9 mouse cellular contexts compared by ENCODE assay signal in the genomic region with DNA sequence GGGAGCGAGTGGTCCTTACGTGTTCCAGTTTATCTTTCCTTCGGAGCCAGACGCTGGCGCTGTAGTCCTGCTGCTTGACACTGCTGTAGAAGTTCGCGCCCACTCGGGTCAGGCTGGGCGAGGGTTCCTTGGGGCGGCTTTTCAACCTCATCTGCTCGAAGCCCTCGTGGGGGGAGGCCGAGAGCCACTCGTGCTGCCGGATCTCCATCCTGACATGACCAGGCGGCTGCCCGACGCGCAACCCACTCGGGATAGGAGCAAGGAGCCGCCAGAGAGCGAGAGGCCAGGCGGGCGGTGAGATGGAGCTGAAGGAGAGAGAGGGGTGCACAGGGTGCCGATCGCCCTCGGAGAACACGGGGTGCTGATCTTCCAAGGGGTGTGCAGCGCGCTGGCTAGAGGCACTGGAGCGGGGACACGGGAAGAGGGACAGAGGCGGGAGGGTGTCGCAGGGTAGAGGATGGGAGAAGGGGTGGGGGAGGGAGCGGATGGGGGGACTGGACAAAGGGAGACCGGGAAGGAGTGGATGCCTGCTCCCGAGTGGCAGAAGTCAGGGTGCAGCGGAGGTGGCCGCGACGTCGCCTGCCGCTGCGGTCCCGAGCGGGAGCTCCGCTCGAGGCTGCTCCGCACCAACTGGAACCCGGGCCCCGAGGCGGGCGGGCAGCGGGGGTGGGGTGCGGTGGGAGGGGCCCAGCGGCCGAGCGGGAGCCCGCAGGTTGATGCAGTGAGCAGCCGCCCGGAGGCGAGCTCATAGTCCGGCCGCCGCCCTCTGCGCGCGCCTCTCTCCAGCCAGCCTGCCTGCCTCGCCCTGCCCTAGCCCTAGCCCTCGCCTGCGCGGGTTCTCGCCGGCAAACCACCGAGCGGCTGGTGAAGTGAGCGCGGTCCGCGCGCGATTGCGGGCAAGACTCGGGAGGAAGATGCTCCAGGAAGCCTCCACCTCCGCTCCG. TPM values are rescaled to one million over a fixed set of nuclear protein-coding genes. Genes with fewer than 3 reads are reported as not detected.
A peak's percentile ranks its signal among the peaks of the same experiment; 100 is the strongest.
DNase-seq lines count a peak whose midpoint lies in the region; ATAC-seq lines count a peak whose summit lies in the region.
"Had no signal": no experiment of that assay in that cellular context is flagged by ENCODE, and none has a peak within 500 bp of the region (broad histone marks: within the 10 kb centered on the region; RNA-seq: fewer than 3 reads in every experiment).

A gene (minus strand): TSS at position 646 of the 944 bp plus-strand sequence.

- H3K9ac ChIP-seq in heart, embryonic 11.5 days (ENCODE audit: low read depth, low read length) = peak within 1 kb of the TSS; percentile 56
- peak within 1 kb of the TSS; percentile 52 for H3K9ac ChIP-seq in embryonic facial prominence, embryonic 12.5 days
- peak within 1 kb of the TSS; percentile 5; the same call in 1 of the 2 replicates for H3K9ac ChIP-seq in limb, embryonic 15.5 days
- H3K9ac ChIP-seq in neural tube, embryonic 13.5 days = peak within 1 kb of the TSS; percentile 84

- H3K4me3 ChIP-seq in heart, embryonic 11.5 days (ENCODE audit: low read depth, low read length) = peak within 1 kb of the TSS; percentile 62
- peak within 1 kb of the TSS; percentile 57 for H3K4me3 ChIP-seq in embryonic facial prominence, embryonic 12.5 days
- H3K4me3 ChIP-seq in limb, embryonic 15.5 days = peak within 1 kb of the TSS; percentile 50
- peak within 1 kb of the TSS; percentile 65 for H3K4me3 ChIP-seq in neural tube, embryonic 13.5 days

- H3K4me1 ChIP-seq in heart, embryonic 11.5 days (ENCODE audit: control insufficient read depth, insufficient read depth, low read length) = no peaks in the 10 kb centered on the region
- no peaks in the 10 kb centered on the region; the same call in 1 of the 2 replicates for H3K4me1 ChIP-seq in embryonic facial prominence, embryonic 12.5 days
- H3K4me1 ChIP-seq in limb, embryonic 15.5 days = peaks cover 12% of the 10 kb centered on the region
- peaks cover 24% of the 10 kb centered on the region for H3K4me1 ChIP-seq in neural tube, embryonic 13.5 days (replicated peaks)

- no peak within 1 kb of the TSS for H3K27ac ChIP-seq in heart, embryonic 11.5 days (ENCODE audit: low read depth, low read length)
- no peak within 1 kb of the TSS for H3K27ac ChIP-seq in embryonic facial prominence, embryonic 12.5 days
- H3K27ac ChIP-seq in limb, embryonic 15.5 days = no peak within 1 kb of the TSS
- peak within 1 kb of the TSS; percentile 73 for H3K27ac ChIP-seq in neural tube, embryonic 13.5 days (replicated peaks)

- H3K36me3 ChIP-seq in heart, embryonic 11.5 days (ENCODE audit: control insufficient read depth, insufficient read depth, low read length) = no peaks in the 10 kb centered on the region
- no peaks in the 10 kb centered on the region for H3K36me3 ChIP-seq in embryonic facial prominence, embryonic 12.5 days
- no peaks in the 10 kb centered on the region for H3K36me3 ChIP-seq in limb, embryonic 15.5 days
- no peaks in the 10 kb centered on the region for H3K36me3 ChIP-seq in neural tube, embryonic 13.5 days

- under 1% methylated on average over 71 of the region's 86 CpGs for WGBS in heart, embryonic 11.5 days (ENCODE audit: insufficient replicate concordance)
- under 1% methylated on average over 76 of the region's 86 CpGs for WGBS in embryonic facial prominence, embryonic 12.5 days
- WGBS in limb, embryonic 15.5 days = 1% methylated on average over 83 of the region's 86 CpGs
- WGBS in neural tube, embryonic 13.5 days = under 1% methylated on average over 79 of the region's 86 CpGs

- DNase-seq in heart, postnatal 25 days (ENCODE audit: low spot score) = no peak
- DNase-seq in ZHBTc4 (ENCODE audit: low read depth, low spot score) = peak; percentile 78
- peak; percentile 5 to 19 for DNase-seq in heart, postnatal 14 days
- no peak for DNase-seq in natural killer cell, adult 2 months (ENCODE audit: low spot score in 2 of 2)

- ATAC-seq in heart, embryonic 11.5 days (replicated peaks; ENCODE audit: insufficient number of reproducible peaks, low FRiP score, low TSS enrichment) = peak; percentile 80
- ATAC-seq in embryonic facial prominence, embryonic 12.5 days (ENCODE audit: insufficient number of reproducible peaks, insufficient read depth, low FRiP score, low TSS enrichment) = peak; percentile 92
- no peak; the same call in 1 of the 2 replicates for ATAC-seq in limb, embryonic 15.5 days (ENCODE audit: insufficient number of reproducible peaks, low FRiP score, low TSS enrichment, low read depth)
- ATAC-seq in neural tube, embryonic 13.5 days (ENCODE audit: low read depth) = peak; percentile 94

- peak within 1 kb of the TSS; percentile 98 for H3K4me2 ChIP-seq in heart, embryonic 11.5 days
- H3K4me2 ChIP-seq in embryonic facial prominence, embryonic 12.5 days (replicated peaks) = peak within 1 kb of the TSS; percentile 98
- H3K4me2 ChIP-seq in limb, embryonic 15.5 days = peak within 1 kb of the TSS; percentile 94
- peak within 1 kb of the TSS; percentile 72 for H3K4me2 ChIP-seq in neural tube, embryonic 13.5 days

- no peaks in the 10 kb centered on the region for H3K9me3 ChIP-seq in heart, embryonic 11.5 days (replicated peaks; ENCODE audit: control insufficient read depth, low read length)
- no peaks in the 10 kb centered on the region for H3K9me3 ChIP-seq in embryonic facial prominence, embryonic 12.5 days
- H3K9me3 ChIP-seq in limb, embryonic 15.5 days = no peaks in the 10 kb centered on the region
- no peaks in the 10 kb centered on the region for H3K9me3 ChIP-seq in neural tube, embryonic 13.5 days

- H3K27me3 ChIP-seq in heart, embryonic 11.5 days (ENCODE audit: control insufficient read depth, insufficient read depth, low read length) = peaks cover 30% of the 10 kb centered on the region
- H3K27me3 ChIP-seq in embryonic facial prominence, embryonic 12.5 days = peaks cover 39% of the 10 kb centered on the region
- H3K27me3 ChIP-seq in limb, embryonic 15.5 days = peaks cover 32% of the 10 kb centered on the region
- peaks cover 9% of the 10 kb centered on the region for H3K27me3 ChIP-seq in neural tube, embryonic 13.5 days
- H3K27me3 ChIP-seq: CH12.LX had no signal

- intact Hi-C loops in heart, postnatal 25 days (cut with DNase I) = no loop called here
- intact Hi-C loops in heart, postnatal 14 days (cut with DNase I) = no loop called here

RNA-seq across cellular contexts. Expression of the gene that starts here (rescaled TPM):
- polyA plus RNA-seq in heart, embryonic 11.5 days (2014; fragmentation: Nextera tagmentation; extraction: Ambion mirVana) = 0.39 and 1.1 TPM in 2 replicates
- total RNA-seq in heart, postnatal 25 days (2021) = under 1 TPM; 0.14 to 0.23 TPM
- polyA plus RNA-seq in embryonic facial prominence, embryonic 12.5 days (2016; fragmentation: Nextera tagmentation; extraction: Ambion mirVana) = 0.97 and 1.6 TPM in 2 replicates
- under 1 TPM; 0.22 to 0.24 TPM for total RNA-seq in heart, postnatal 14 days (2021)
- 0.63 and 0.78 TPM in 2 replicates for polyA plus RNA-seq in limb, embryonic 15.5 days (2015; fragmentation: Nextera tagmentation; extraction: Ambion mirVana)
- 6.5 and 7.3 TPM in 2 replicates for polyA plus RNA-seq in neural tube, embryonic 13.5 days (2015; fragmentation: Nextera tagmentation; extraction: Ambion mirVana)
- total RNA-seq: CH12.LX had no signal

Comparison
In these comparisons a context has a peak if more than half of its experiments do, and no peak if none do; other contexts are left out.
1. Peak in DNase-seq in heart, postnatal 14 days; RNA of the gene not detected or under 1 TPM.
2. H3K9ac ChIP-seq: peak in every context shown above with its lines; median percentile 84 in neural tube, embryonic 13.5 days; 56 in heart, embryonic 11.5 days; 52 in embryonic facial prominence, embryonic 12.5 days; 5 in limb, embryonic 15.5 days.